In the genomic region with DNA sequence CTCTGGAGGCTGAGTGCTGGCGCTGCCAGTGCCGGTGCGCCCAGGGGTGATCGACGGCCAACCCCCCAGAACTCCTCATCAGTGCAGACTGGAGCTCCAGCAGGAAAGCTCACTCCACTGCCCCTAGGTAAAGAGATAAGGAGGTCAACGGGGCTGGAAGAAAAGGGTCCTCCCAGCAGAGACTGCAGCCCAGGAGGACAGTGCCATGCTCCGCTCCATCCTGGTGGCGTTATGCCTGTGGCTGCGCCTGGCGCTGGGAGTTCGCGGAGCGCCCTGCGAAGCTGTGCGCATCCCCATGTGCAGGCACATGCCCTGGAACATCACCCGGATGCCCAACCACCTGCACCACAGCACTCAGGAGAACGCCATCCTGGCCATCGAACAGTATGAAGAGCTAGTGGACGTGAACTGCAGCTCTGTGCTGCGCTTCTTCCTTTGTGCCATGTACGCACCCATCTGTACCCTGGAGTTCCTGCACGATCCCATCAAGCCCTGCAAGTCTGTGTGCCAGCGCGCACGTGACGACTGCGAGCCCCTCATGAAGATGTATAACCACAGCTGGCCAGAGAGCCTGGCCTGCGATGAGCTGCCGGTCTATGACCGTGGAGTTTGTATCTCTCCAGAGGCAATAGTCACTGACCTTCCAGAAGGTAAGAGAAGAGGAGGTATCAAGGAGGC, we compare ENCODE assay signal across 7 mouse cellular contexts. TPM values are rescaled to one million over a fixed set of nuclear protein-coding genes. Genes with fewer than 3 reads are reported as not detected.
DNase-seq lines count a peak whose midpoint lies in the region; ATAC-seq and TF ChIP-seq lines count a peak whose summit lies in the region.

No protein-coding gene starts in this region.

- H3K4me3 ChIP-seq in left cerebral cortex, adult 2 months = peak overlapping the region; percentile 49
- H3K4me3 ChIP-seq in forebrain, embryonic 10.5 days = peak overlapping the region; percentile 59
- H3K4me3 ChIP-seq in neural tube, embryonic 15.5 days (replicated peaks) = peak overlapping the region; percentile 51

- H3K9ac ChIP-seq in neural tube, embryonic 15.5 days (replicated peaks) = peak overlapping the region; percentile 64

- no peaks in the 10 kb centered on the region for H3K9me3 ChIP-seq in forebrain, embryonic 10.5 days
- H3K9me3 ChIP-seq in neural tube, embryonic 15.5 days (replicated peaks) = no peaks in the 10 kb centered on the region

- WGBS in forebrain, embryonic 10.5 days = 23% methylated on average over 30 of the region's 30 CpGs
- 17% methylated on average over 30 of the region's 30 CpGs for WGBS in neural tube, embryonic 15.5 days

- peak; percentile 46 for ATAC-seq in neural tube, embryonic 15.5 days (ENCODE audit: low FRiP score)

- H3K4me1 ChIP-seq in forebrain, embryonic 10.5 days = peaks cover 29% of the 10 kb centered on the region
- peaks cover 20% of the 10 kb centered on the region for H3K4me1 ChIP-seq in neural tube, embryonic 15.5 days

- H3K27ac ChIP-seq in left cerebral cortex, adult 2 months = peak overlapping the region; percentile 50; the same call in 1 of the 2 replicates
- H3K27ac ChIP-seq in forebrain, embryonic 10.5 days = peak overlapping the region; percentile 81
- H3K27ac ChIP-seq in neural tube, embryonic 15.5 days (replicated peaks) = no peak overlapping the region

- no peak for TF ChIP-seq CTCF in left cerebral cortex, adult 2 months (IDR thresholded peaks at IDR 0.05)

- H3K36me3 ChIP-seq in forebrain, embryonic 10.5 days (replicated peaks) = no peaks in the 10 kb centered on the region
- no peaks in the 10 kb centered on the region for H3K36me3 ChIP-seq in neural tube, embryonic 15.5 days

- H3K27me3 ChIP-seq in forebrain, embryonic 10.5 days (ENCODE audit: poor library complexity, severe bottlenecking) = peaks cover 50% of the 10 kb centered on the region
- 0 out of 2 replicates have a peak, but pooled peaks cover 7% of the 10 kb centered on the region for H3K27me3 ChIP-seq in neural tube, embryonic 15.5 days (replicated peaks)

- intact Hi-C loops in left cerebral cortex, adult 2 months (cut with DNase I) = no loop called here
- intact Hi-C loops in left cerebral cortex, postnatal 4 days (cut with DNase I) = loop anchor here (5.0 kb wide), 1 partner anchor 256 kb away; no protein-coding TSS in a partner anchor

- DNase-seq in left cerebral cortex, adult 2 months (ENCODE audit: extremely low spot score in 1 of 2, low spot score in 2 of 2) = peak in 1 of 2 experiments; percentile 20
- DNase-seq in left cerebral cortex, adult 11 months (ENCODE audit: low spot score) = no peak
- DNase-seq in cerebellum, adult 8-10 months = peak; percentile 30
- peak; percentile 26 for DNase-seq in forebrain, embryonic 10.5 days (ENCODE audit: extremely low spot score, low spot score)
- DNase-seq in left cerebral cortex, postnatal 4 days = peak; percentile 9
- no peak for DNase-seq in thymus, postnatal 25 days

- H3K4me2 ChIP-seq in neural tube, embryonic 15.5 days = peak overlapping the region; percentile 89

RNA-seq across cellular contexts. Expression of gene Sfrp4, which starts 0.5 kb away (rescaled TPM):
- total RNA-seq in left cerebral cortex, adult 2 months (2021) = 1 to 10 TPM; 2.4 to 2.7 TPM
- polyA plus RNA-seq in forebrain, embryonic 10.5 days (2016; fragmentation: Nextera tagmentation; extraction: Ambion mirVana) = 1.4 and 1.7 TPM in 2 replicates
- total RNA-seq in left cerebral cortex, postnatal 4 days (2021) = 1 to 10 TPM; 1.3 to 1.6 TPM
- 3.4 and 4.0 TPM in 2 replicates for polyA plus RNA-seq in neural tube, embryonic 15.5 days (2015; fragmentation: Nextera tagmentation; extraction: Ambion mirVana)

RNA-seq across cellular contexts. Expression of gene Epdr1, which starts 3.6 kb away (rescaled TPM):
- 10 to 100 TPM; 98.4 to 98.5 TPM for total RNA-seq in left cerebral cortex, adult 2 months (2021)
- 20.8 and 21.1 TPM in 2 replicates for polyA plus RNA-seq in forebrain, embryonic 10.5 days (2016; fragmentation: Nextera tagmentation; extraction: Ambion mirVana)
- 10 to 100 TPM; 21.1 to 21.6 TPM for total RNA-seq in left cerebral cortex, postnatal 4 days (2021)
- 23.3 and 27.0 TPM in 2 replicates for polyA plus RNA-seq in neural tube, embryonic 15.5 days (2015; fragmentation: Nextera tagmentation; extraction: Ambion mirVana)

Comparison
In these comparisons a context has a peak if more than half of its experiments do, and no peak if none do; other contexts are left out.
1. DNase-seq: peak in cerebellum, adult 8-10 months (single experiment), forebrain, embryonic 10.5 days (single experiment) and left cerebral cortex, postnatal 4 days (single experiment); none in left cerebral cortex, adult 11 months (single experiment) and thymus, postnatal 25 days (single experiment).
2. RNA of gene Epdr1, which starts 3.6 kb away (total RNA-seq): 98.4 to 98.5 TPM in left cerebral cortex, adult 2 months; 21.1 to 21.6 TPM in left cerebral cortex, postnatal 4 days; every median in the first group is over 4 times any median in the second.
3. Peak in every context shown above with its lines, with median percentiles within 50 percentile points of each other: H3K4me3 ChIP-seq.